Mouse (Mus musculus) heart, postnatal 0 days (tissue): Measurements from ENCODE around the gene Nomo1. TPM values are rescaled to one million over a fixed set of nuclear protein-coding genes. Genes with fewer than 3 reads are reported as not detected.

ENCODE experiments used
- ATAC-seq: fragments of 200-750 bp; cut with Nextera tagmentation; 2 replicates; pipeline ENCODE4 v1.8.0; 2017; ENCODE audit warnings: low read depth, moderate number of reproducible peaks, moderate library complexity; ENCODE audit not compliant: insufficient read depth
- DNase-seq: peaks from one replicate; pipeline ENCODE4 v3.0.0-alpha.2; 2016; ENCODE audit warnings: low spot score
- H3K27ac ChIP-seq: fragments of 300-500 bp; sonication (generic); 2 replicates; pipeline ENCODE4 v1.5.1; 2014; ENCODE audit warnings: low read depth, mild to moderate bottlenecking
- H3K27me3 ChIP-seq: fragments of 300-500 bp; sonication (generic); 2 replicates; pipeline ENCODE4 v1.6.1; 2014; ENCODE audit warnings: low read length, mixed read lengths; ENCODE audit not compliant: control insufficient read depth, insufficient read depth
- H3K36me3 ChIP-seq: fragments of 300-500 bp; sonication (generic); replicated peaks from 2 replicates; pipeline ENCODE4 v1.6.1; 2014; ENCODE audit warnings: low read length, mixed read lengths; ENCODE audit not compliant: control insufficient read depth, insufficient read depth
- H3K4me1 ChIP-seq: fragments of 300-500 bp; sonication (generic); 2 replicates; pipeline ENCODE4 v1.6.1; 2014; ENCODE audit warnings: antibody characterized with exemption; ENCODE audit not compliant: control insufficient read depth, insufficient read depth
- H3K4me2 ChIP-seq: fragments of 300-500 bp; sonication (generic); 2 replicates; pipeline ENCODE4 v1.6.1; 2014; ENCODE audit warnings: low read depth, mild to moderate bottlenecking, low read length, moderate library complexity
- H3K4me3 ChIP-seq: fragments of 300-500 bp; sonication (generic); 2 replicates; pipeline ENCODE4 v1.5.1; 2014; ENCODE audit warnings: low read depth, low read length
- H3K9ac ChIP-seq: fragments of 300-500 bp; sonication (generic); replicated peaks from 2 replicates; pipeline ENCODE4 v1.6.1; 2014; ENCODE audit warnings: low read depth, low read length, mixed read lengths
- H3K9me3 ChIP-seq: fragments of 300-500 bp; sonication (generic); replicated peaks from 2 replicates; pipeline ENCODE4 v1.6.1; 2016; ENCODE audit warnings: low read length; ENCODE audit not compliant: control insufficient read depth
- CTCF ChIP-seq: IDR thresholded peaks from 2 replicates; pipeline ENCODE4 v1.5.1; 2016; ENCODE audit warnings: antibody characterized with exemption, control low read depth, low read depth
- EP300 ChIP-seq: IDR thresholded peaks from 2 replicates; pipeline ENCODE4 v1.6.1; 2016; ENCODE audit warnings: antibody characterized with exemption, low read depth
- WGBS: fragments of 180-500 bp; shearing (Covaris S2); extraction: QIAGEN DNeasy Blood & Tissue Kit; methylation state at CpG from one replicate; pipeline ENCODE4 v1.1.7; 2014; 5-methylcytosine and 5-hydroxymethylcytosine counted together
- polyA plus RNA-seq: library from polyadenylated mRNA; unstranded; fragments of >200 nt; fragmentation: Nextera tagmentation; extraction: Ambion mirVana; gene quantifications from 2 replicates; pipeline ENCODE4 v1.2.1, GENCODE M21; 2015
- total RNA-seq: library from RNA; depleted of rRNA; stranded (reverse); fragments of >200 nt; gene quantifications from 2 replicates; pipeline ENCODE4 v1.2.3, GENCODE M21; 2014; ENCODE audit warnings: low replicate concordance

The Nomo1 gene
- total and polyA plus RNA-seq, 2 experiments from 2014 or later = 23.6 to 42.3 TPM

DNA sequence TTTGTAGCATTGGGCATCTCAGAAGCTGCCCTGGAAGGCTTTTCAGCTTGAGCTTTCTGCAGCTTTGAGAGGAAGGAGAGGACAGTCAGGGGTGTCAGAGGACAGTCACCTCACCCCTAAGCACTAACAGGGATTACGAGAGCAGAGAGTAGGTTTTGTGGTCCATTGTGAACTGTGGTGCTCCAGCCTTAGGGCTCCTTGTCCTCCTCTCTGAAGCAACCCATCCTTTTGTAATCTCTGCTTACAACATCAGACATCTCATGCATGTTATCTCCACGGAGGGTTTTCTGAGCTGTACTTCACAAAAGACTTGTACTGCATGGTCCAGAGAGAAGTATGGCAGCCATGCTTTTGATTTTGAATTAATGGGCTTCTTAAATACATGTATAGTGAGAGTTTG lies 1.5 kb downstream of the Nomo1 start:
- WGBS = 72% methylated on average over 2 of the region's 2 CpGs
- DNase-seq (no peak), ATAC-seq (no peak)
- Histone ChIP-seq H3K27ac (no peak overlapping the region), H3K9me3 (no peaks in the 10 kb centered on the region), H3K27me3 (no peaks in the 10 kb centered on the region), H3K36me3 (0 out of 2 replicates have a peak, but pooled peaks cover 15% of the 10 kb centered on the region), H3K4me3 (no peak overlapping the region), H3K9ac (peak overlapping the region; percentile 92), H3K4me2 (peak overlapping the region; percentile 98; the same call in 1 of the 2 replicates), H3K4me1 (peaks cover 10% of the 10 kb centered on the region)
- TF ChIP-seq CTCF (no peak), EP300 (no peak)

DNA sequence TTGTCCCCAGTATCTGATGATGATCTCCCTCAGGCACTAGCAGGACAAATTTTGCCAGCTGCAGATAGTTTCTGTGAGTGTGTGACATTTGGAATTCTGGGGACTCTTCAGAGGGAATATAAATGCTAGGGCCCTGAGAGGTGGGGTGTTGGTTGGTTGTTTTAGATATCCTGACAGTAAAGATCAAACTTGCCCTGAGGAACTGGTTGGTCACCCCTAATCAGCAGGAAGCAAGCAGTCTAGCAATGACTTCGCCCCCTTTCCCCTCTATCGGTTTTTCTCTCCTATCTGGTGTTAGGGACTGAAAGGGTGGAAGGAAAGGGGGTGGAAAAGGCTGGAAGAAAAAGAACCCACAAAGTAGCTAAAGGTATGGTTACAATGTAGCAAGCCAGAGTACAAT lies 2.0 kb downstream of the Nomo1 start:
- ATAC-seq = no peak
- H3K9ac ChIP-seq = no peak overlapping the region
- 0 out of 2 replicates have a peak, but pooled peaks cover 18% of the 10 kb centered on the region for H3K36me3 ChIP-seq
- no peak for DNase-seq
- no peaks in the 10 kb centered on the region for H3K9me3 ChIP-seq
- no peak overlapping the region for H3K27ac ChIP-seq
- H3K4me3 ChIP-seq = no peak overlapping the region
- no peaks in the 10 kb centered on the region for H3K27me3 ChIP-seq
- peaks cover 10% of the 10 kb centered on the region for H3K4me1 ChIP-seq
- WGBS = 71% methylated on average over 2 of the region's 2 CpGs
- no peak overlapping the region for H3K4me2 ChIP-seq
- TF ChIP-seq CTCF (no peak), EP300 (no peak)

DNA sequence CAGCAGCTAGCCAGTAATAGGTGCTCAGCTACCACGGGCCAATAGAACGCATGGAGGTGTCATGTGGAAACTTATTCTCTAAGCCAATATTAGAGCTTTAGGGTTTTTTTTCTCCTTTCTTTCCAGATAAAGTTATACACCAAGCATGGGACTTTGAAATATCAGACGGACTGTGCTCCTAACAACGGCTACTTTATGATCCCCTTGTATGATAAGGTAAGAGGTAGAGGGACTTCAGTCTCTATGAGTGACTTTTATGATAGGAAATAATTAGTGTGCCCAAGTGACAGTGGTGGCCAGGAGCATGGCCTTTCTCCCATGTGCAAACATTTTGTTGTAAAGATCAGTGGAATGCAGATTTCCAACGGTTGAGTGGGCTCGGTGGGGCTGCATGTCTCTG lies 3.9 kb downstream of the Nomo1 start:
- TF ChIP-seq CTCF (no peak), EP300 (no peak)
- H3K36me3 ChIP-seq = peaks cover 36% of the 10 kb centered on the region
- DNase-seq (no peak), ATAC-seq (no peak)
- WGBS = 89% methylated on average over 6 of the region's 6 CpGs
- no peak overlapping the region for H3K9ac ChIP-seq
- no peaks in the 10 kb centered on the region for H3K9me3 ChIP-seq
- no peak overlapping the region for H3K4me2 ChIP-seq
- peaks cover 10% of the 10 kb centered on the region for H3K4me1 ChIP-seq
- no peak overlapping the region for H3K4me3 ChIP-seq
- H3K27me3 ChIP-seq = no peaks in the 10 kb centered on the region
- no peak overlapping the region for H3K27ac ChIP-seq

DNA sequence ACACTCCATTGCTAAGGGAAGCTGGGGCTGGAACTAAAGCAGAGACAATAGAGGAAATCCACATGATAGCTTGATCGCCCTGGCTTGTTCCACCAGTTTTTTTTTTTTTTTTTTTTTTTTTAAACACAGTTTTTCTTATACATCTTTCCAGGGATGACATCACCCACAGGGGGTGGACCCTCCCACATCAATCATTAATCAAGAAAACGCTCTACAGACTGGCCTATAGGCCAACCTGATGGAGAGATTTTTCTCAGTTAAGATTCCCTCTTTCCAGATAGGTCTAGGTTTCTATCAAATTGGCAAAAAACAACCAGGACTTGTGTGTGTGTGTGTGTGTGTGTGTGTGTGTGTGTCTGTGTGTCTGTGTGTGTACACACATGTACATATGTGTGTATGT lies 6.4 kb downstream of the Nomo1 start:
- peaks cover 60% of the 10 kb centered on the region for H3K36me3 ChIP-seq
- no peak overlapping the region for H3K4me3 ChIP-seq
- H3K9me3 ChIP-seq = no peaks in the 10 kb centered on the region
- TF ChIP-seq CTCF (no peak), EP300 (no peak)
- H3K9ac ChIP-seq = no peak overlapping the region
- H3K27ac ChIP-seq = no peak overlapping the region
- no peaks in the 10 kb centered on the region for H3K27me3 ChIP-seq
- 61% methylated on average over 2 of the region's 2 CpGs for WGBS
- no peak overlapping the region for H3K4me2 ChIP-seq
- DNase-seq (no peak), ATAC-seq (no peak)
- H3K4me1 ChIP-seq = peaks cover 1% of the 10 kb centered on the region; the same call in 1 of the 2 replicates

DNA sequence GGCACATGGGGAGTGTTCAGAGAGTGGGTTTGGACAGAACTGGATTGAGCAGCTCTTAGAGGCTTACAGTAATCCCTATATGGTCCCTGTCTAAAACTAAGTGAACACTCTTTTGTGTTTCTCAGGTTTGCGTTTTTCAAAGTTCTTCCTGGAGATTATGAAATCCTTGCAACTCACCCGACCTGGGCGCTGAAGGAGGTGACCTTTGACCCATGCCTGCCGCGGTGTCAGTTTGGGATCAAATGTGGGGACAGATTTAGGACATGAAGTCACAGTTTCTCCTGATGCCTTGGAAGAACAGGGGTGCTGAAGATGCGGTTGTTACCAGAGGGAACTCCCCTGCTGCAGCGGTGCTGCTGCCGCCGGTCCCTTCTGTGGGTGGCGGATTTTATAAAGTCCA lies 10.6 kb downstream of the Nomo1 start:
- 88% methylated on average over 10 of the region's 10 CpGs for WGBS
- no peak overlapping the region for H3K27ac ChIP-seq
- DNase-seq (no peak), ATAC-seq (no peak)
- no peaks in the 10 kb centered on the region for H3K9me3 ChIP-seq
- H3K36me3 ChIP-seq = peaks cover 67% of the 10 kb centered on the region
- H3K4me2 ChIP-seq = no peak overlapping the region
- no peak overlapping the region for H3K9ac ChIP-seq
- no peaks in the 10 kb centered on the region for H3K27me3 ChIP-seq
- no peaks in the 10 kb centered on the region for H3K4me1 ChIP-seq
- no peak overlapping the region for H3K4me3 ChIP-seq
- TF ChIP-seq EP300 (no peak), CTCF (no peak)

DNA sequence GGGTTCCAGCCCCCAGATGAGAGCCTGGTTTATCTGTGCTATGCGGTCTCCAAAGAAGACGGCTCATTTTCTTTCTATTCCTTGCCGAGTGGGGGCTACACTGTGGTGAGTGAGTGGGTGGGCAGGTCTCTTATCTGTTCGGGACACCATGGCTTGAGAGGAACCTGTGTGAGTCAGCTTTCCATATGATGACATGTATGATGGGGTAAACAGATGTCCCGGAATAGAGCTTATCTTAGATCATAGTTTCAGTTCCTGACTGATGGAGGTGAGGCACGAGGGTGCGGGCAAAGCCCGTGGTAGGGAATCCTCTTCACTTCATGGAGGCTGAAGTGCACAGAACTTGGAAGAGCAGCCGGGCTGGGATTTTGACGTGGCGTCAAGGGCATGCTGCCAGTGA lies 12.4 kb downstream of the Nomo1 start:
- 71% methylated on average over 11 of the region's 11 CpGs for WGBS
- no peak for DNase-seq

More for the DNA sequence above, 12.4 kb downstream of the Nomo1 start:
- no peak overlapping the region for H3K9ac ChIP-seq
- no peak overlapping the region for H3K4me3 ChIP-seq
- no peak for ATAC-seq
- H3K4me1 ChIP-seq = no peaks in the 10 kb centered on the region
- peaks cover 69% of the 10 kb centered on the region for H3K36me3 ChIP-seq
- no peak overlapping the region for H3K4me2 ChIP-seq
- TF ChIP-seq CTCF (no peak), EP300 (no peak)
- no peak overlapping the region for H3K27ac ChIP-seq
- H3K27me3 ChIP-seq = no peaks in the 10 kb centered on the region
- no peaks in the 10 kb centered on the region for H3K9me3 ChIP-seq
